Mouse (Mus musculus) heart, adult 10 weeks (tissue): ENCODE results near the gene Gm9745. TPM values are rescaled to one million over a fixed set of nuclear protein-coding genes. Genes with fewer than 3 reads are reported as not detected.

Source experiments
- polyA plus RNA-seq: library from polyadenylated mRNA; stranded (reverse); fragments of 350-450 nt; fragmentation: Illumina TruSeq; extraction: RNeasy Lipid Tissue Mini Kit (QIAGEN cat#74804); gene quantifications from one replicate; pipeline ENCODE4 v1.2.3, GENCODE M21; 2014; ENCODE audit warnings: low read depth, low replicate concordance

Gene Gm9745
- polyA plus RNA-seq, result not detected

GRCm38 (mm10) chr13:8948131-8948530 is at the start of gene Gm9745:
Gene Gm9745 (minus strand): TSS chr13:8948231.

GRCm38 (mm10) chr13:8995990-8996786 is 48.2 kb upstream of the Gm9745 start, which contains the start of gene Gtpbp4:
Gene Gtpbp4 (minus strand): TSS chr13:8996083.

GRCm38 (mm10) chr13:8952563-8952962 is 4.5 kb upstream of the Gm9745 start, which contains the start of gene Idi2:
Gene Idi2 (plus strand): TSS chr13:8952863.

Other genes starting within 250 kb of the Gm9745 start
- 23.7 TPM for gene Wdr37, start 76.3 kb downstream of the Gm9745 start, polyA plus RNA-seq
- gene Idi1, start 62.7 kb downstream of the Gm9745 start, polyA plus RNA-seq, result 9.1 TPM
- not detected for gene Idi2, start 4.6 kb upstream of the Gm9745 start, polyA plus RNA-seq
- 35.4 TPM for gene Gtpbp4, start 47.9 kb upstream of the Gm9745 start, polyA plus RNA-seq
- gene Larp4b, start 145.7 kb upstream of the Gm9745 start, polyA plus RNA-seq, result 39.0 TPM